In the genomic region with DNA sequence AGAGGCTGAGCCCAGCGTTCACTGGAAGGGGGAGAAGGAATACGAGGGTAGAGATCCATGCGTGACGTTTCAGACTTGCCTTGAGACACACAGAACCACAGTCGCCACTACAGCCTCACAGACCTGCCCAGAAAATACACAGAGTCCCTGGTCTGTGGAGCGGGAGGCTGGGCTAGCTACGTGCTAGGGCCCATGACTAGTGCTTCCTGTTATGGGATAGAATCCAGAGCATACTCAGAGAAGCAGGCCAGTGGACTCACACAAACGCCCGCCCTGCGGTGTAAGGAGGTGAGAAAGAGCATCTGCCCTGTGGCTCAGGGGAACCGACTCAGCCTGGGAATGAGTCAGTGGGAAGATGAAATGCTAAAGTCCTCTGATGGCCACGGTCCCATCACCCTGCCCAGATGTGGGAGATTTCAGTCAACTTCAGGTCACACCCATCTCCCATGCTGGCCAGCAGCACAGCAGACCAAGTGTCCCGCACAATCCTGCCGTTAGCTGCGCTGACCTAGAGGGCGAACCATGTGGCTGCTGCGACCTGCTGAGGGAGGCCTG, we compare ENCODE assay signal across 19 mouse cellular contexts. TPM values are rescaled to one million over a fixed set of nuclear protein-coding genes. Genes with fewer than 3 reads are reported as not detected.
DNase-seq lines count a peak whose midpoint lies in the region; ATAC-seq and TF ChIP-seq lines count a peak whose summit lies in the region.
"Had no signal": no experiment of that assay in that cellular context is flagged by ENCODE, and none has a peak within 500 bp of the region (broad histone marks: within the 10 kb centered on the region; RNA-seq: fewer than 3 reads in every experiment).

No protein-coding gene starts in this region.

- intact Hi-C loops in heart, postnatal 14 days (cut with DNase I): no loop called here

- ATAC-seq in hindbrain, embryonic 13.5 days (ENCODE audit: low FRiP score): 0 out of 2 replicates have a peak, but pooled peaks have one; percentile 28
- no peak for ATAC-seq in hindbrain, postnatal 0 days
- no peak for ATAC-seq in limb, embryonic 15.5 days (ENCODE audit: insufficient number of reproducible peaks, low FRiP score, low TSS enrichment, low read depth)
- no peak for ATAC-seq in lung, postnatal 0 days
- ATAC-seq: forebrain, postnatal 0 days; intestine, postnatal 0 days had no signal

- TF ChIP-seq CTCF in hindbrain, postnatal 0 days (IDR thresholded peaks at IDR 0.05; ENCODE audit: low read depth): no peak
- no peak for TF ChIP-seq CTCF in ES-Bruce4 (IDR thresholded peaks at IDR 0.05; ENCODE audit: low read depth, low read length)
- no peak for TF ChIP-seq CTCF in lung, postnatal 0 days (IDR thresholded peaks at IDR 0.05)

- 27% methylated on average over 17 of the region's 17 CpGs for WGBS in hindbrain, embryonic 13.5 days
- WGBS in hindbrain, postnatal 0 days: 31% methylated on average over 17 of the region's 17 CpGs
- WGBS in limb, embryonic 15.5 days: 16% methylated on average over 17 of the region's 17 CpGs
- WGBS in lung, postnatal 0 days: 12% methylated on average over 17 of the region's 17 CpGs

- H3K36me3 ChIP-seq in hindbrain, embryonic 13.5 days: no peaks in the 10 kb centered on the region
- no peaks in the 10 kb centered on the region for H3K36me3 ChIP-seq in hindbrain, postnatal 0 days (ENCODE audit: insufficient read depth, low read length)
- H3K36me3 ChIP-seq in ES-Bruce4 (ENCODE audit: control insufficient read depth, insufficient read depth, low read length, poor library complexity, severe bottlenecking): no peaks in the 10 kb centered on the region
- no peaks in the 10 kb centered on the region for H3K36me3 ChIP-seq in limb, embryonic 15.5 days
- no peaks in the 10 kb centered on the region for H3K36me3 ChIP-seq in lung, postnatal 0 days (ENCODE audit: insufficient read depth, low read length)
- H3K36me3 ChIP-seq: embryonic facial prominence, embryonic 12.5 days; hindbrain, embryonic 12.5 days; limb, embryonic 12.5 days; liver, embryonic 15.5 days had no signal

- peak; percentile 68 for DNase-seq in heart, adult 11 months
- DNase-seq in heart, postnatal 14 days: no peak
- DNase-seq in hindbrain, postnatal 0 days (ENCODE audit: low spot score): no peak
- DNase-seq in lung, postnatal 0 days (ENCODE audit: low spot score): no peak
- no peak for DNase-seq in urinary bladder, postnatal 25 days (ENCODE audit: low spot score)
- DNase-seq: adrenal gland, postnatal 25 days; cerebellum, adult 2 months; forebrain, postnatal 0 days; kidney, postnatal 10 days; thymus, postnatal 36 days had no signal

- no peak overlapping the region for H3K4me2 ChIP-seq in hindbrain, embryonic 13.5 days
- no peak overlapping the region for H3K4me2 ChIP-seq in hindbrain, postnatal 0 days (ENCODE audit: low read depth, low read length)
- peak overlapping the region; percentile 17; the same call in 1 of the 2 replicates for H3K4me2 ChIP-seq in limb, embryonic 15.5 days
- no peak overlapping the region for H3K4me2 ChIP-seq in lung, postnatal 0 days (replicated peaks; ENCODE audit: low read depth, low read length)
- H3K4me2 ChIP-seq: embryonic facial prominence, embryonic 12.5 days; hindbrain, embryonic 12.5 days; limb, embryonic 12.5 days; liver, embryonic 15.5 days had no signal

- H3K4me1 ChIP-seq in hindbrain, embryonic 13.5 days (replicated peaks): peaks cover 4% of the 10 kb centered on the region; the same call in 1 of the 2 replicates
- no peaks in the 10 kb centered on the region for H3K4me1 ChIP-seq in hindbrain, postnatal 0 days (ENCODE audit: insufficient read depth, low read length)
- H3K4me1 ChIP-seq in ES-Bruce4 (ENCODE audit: control insufficient read depth, insufficient read depth, low read length): no peaks in the 10 kb centered on the region
- H3K4me1 ChIP-seq in limb, embryonic 15.5 days: peaks cover 8% of the 10 kb centered on the region; the same call in 1 of the 2 replicates
- no peaks in the 10 kb centered on the region for H3K4me1 ChIP-seq in lung, postnatal 0 days (ENCODE audit: insufficient read depth, low read depth, low read length)
- H3K4me1 ChIP-seq: limb, embryonic 12.5 days; liver, embryonic 15.5 days had no signal

- no peak overlapping the region for H3K27ac ChIP-seq in hindbrain, embryonic 13.5 days
- no peak overlapping the region for H3K27ac ChIP-seq in hindbrain, postnatal 0 days
- H3K27ac ChIP-seq in ES-Bruce4 (ENCODE audit: insufficient read depth, low read length): no peak overlapping the region
- no peak overlapping the region for H3K27ac ChIP-seq in limb, embryonic 15.5 days
- no peak overlapping the region for H3K27ac ChIP-seq in lung, postnatal 0 days (ENCODE audit: low read length)
- H3K27ac ChIP-seq: embryonic facial prominence, embryonic 12.5 days; hindbrain, embryonic 12.5 days; limb, embryonic 12.5 days; liver, embryonic 15.5 days had no signal

- no peak for TF ChIP-seq POLR2A in ES-Bruce4 (IDR thresholded peaks at IDR 0.05; ENCODE audit: insufficient read depth, low read length)

- H3K9me3 ChIP-seq in hindbrain, embryonic 13.5 days: no peaks in the 10 kb centered on the region
- H3K9me3 ChIP-seq in hindbrain, postnatal 0 days (ENCODE audit: low read length): no peaks in the 10 kb centered on the region
- no peaks in the 10 kb centered on the region for H3K9me3 ChIP-seq in ES-Bruce4 (replicated peaks; ENCODE audit: control insufficient read depth, insufficient read depth, low read length, poor library complexity, severe bottlenecking)
- H3K9me3 ChIP-seq in limb, embryonic 15.5 days: no peaks in the 10 kb centered on the region
- H3K9me3 ChIP-seq in lung, postnatal 0 days (ENCODE audit: low read length): no peaks in the 10 kb centered on the region
- H3K9me3 ChIP-seq: embryonic facial prominence, embryonic 12.5 days; hindbrain, embryonic 12.5 days; limb, embryonic 12.5 days; liver, embryonic 15.5 days had no signal

- no peak overlapping the region for H3K4me3 ChIP-seq in hindbrain, embryonic 13.5 days
- H3K4me3 ChIP-seq in hindbrain, postnatal 0 days (ENCODE audit: low read length): no peak overlapping the region
- peak overlapping the region; percentile 37 for H3K4me3 ChIP-seq in ES-Bruce4 (ENCODE audit: low read depth, low read length)
- H3K4me3 ChIP-seq in limb, embryonic 15.5 days: no peak overlapping the region
- H3K4me3 ChIP-seq in lung, postnatal 0 days (ENCODE audit: low read depth, low read length): no peak overlapping the region
- H3K4me3 ChIP-seq: embryonic facial prominence, embryonic 12.5 days; hindbrain, embryonic 12.5 days; limb, embryonic 12.5 days; liver, embryonic 15.5 days had no signal

- H3K27me3 ChIP-seq in hindbrain, embryonic 13.5 days: peaks cover 61% of the 10 kb centered on the region
- 0 out of 2 replicates have a peak, but pooled peaks cover 17% of the 10 kb centered on the region for H3K27me3 ChIP-seq in hindbrain, postnatal 0 days (ENCODE audit: insufficient read depth, low read length)
- peaks cover 1% of the 10 kb centered on the region; the same call in 1 of the 2 replicates for H3K27me3 ChIP-seq in ES-Bruce4 (ENCODE audit: control insufficient read depth, insufficient read depth, low read length, poor library complexity, severe bottlenecking)
- peaks cover 76% of the 10 kb centered on the region for H3K27me3 ChIP-seq in limb, embryonic 15.5 days
- 0 out of 2 replicates have a peak, but pooled peaks cover 14% of the 10 kb centered on the region for H3K27me3 ChIP-seq in lung, postnatal 0 days (replicated peaks; ENCODE audit: insufficient read depth, low read length)

- no peak overlapping the region for H3K9ac ChIP-seq in hindbrain, embryonic 13.5 days
- no peak overlapping the region for H3K9ac ChIP-seq in hindbrain, postnatal 0 days (replicated peaks; ENCODE audit: low read length)
- H3K9ac ChIP-seq in ES-Bruce4 (ENCODE audit: low read depth, poor library complexity, severe bottlenecking): no peak overlapping the region
- H3K9ac ChIP-seq in limb, embryonic 15.5 days: no peak overlapping the region
- H3K9ac ChIP-seq in lung, postnatal 0 days (replicated peaks; ENCODE audit: low read depth): no peak overlapping the region
- H3K9ac ChIP-seq: embryonic facial prominence, embryonic 12.5 days; forebrain, postnatal 0 days; hindbrain, embryonic 12.5 days; limb, embryonic 12.5 days; liver, embryonic 15.5 days had no signal

- no peak for TF ChIP-seq EP300 in ES-Bruce4 (IDR thresholded peaks at IDR 0.05; ENCODE audit: insufficient read depth, low read depth, low read length)
- no peak for TF ChIP-seq EP300 in lung, postnatal 0 days (IDR thresholded peaks at IDR 0.05)

RNA-seq across cellular contexts. Expression of gene Lmx1a, which starts 16.5 kb away (rescaled TPM):
- total RNA-seq in heart, postnatal 14 days (2021): not detected
- 9.2 and 10.1 TPM in 2 replicates for polyA plus RNA-seq in hindbrain, embryonic 13.5 days (2015; fragmentation: Nextera tagmentation; extraction: Ambion mirVana)
- 7.8 and 12.5 TPM in 2 replicates for total RNA-seq in hindbrain, postnatal 0 days (2014; rRNA removed)
- 4.9 and 5.7 TPM in 2 replicates for polyA plus RNA-seq in hindbrain, postnatal 0 days (2015; fragmentation: Nextera tagmentation; extraction: Ambion mirVana)
- polyA plus RNA-seq in ES-Bruce4 (2011; ENCODE audit: insufficient read depth, insufficient read length, low read depth, missing spikeins): 0.18 and 0.21 TPM in 2 replicates
- 0.56 and 0.61 TPM in 2 replicates for polyA plus RNA-seq in limb, embryonic 15.5 days (2015; fragmentation: Nextera tagmentation; extraction: Ambion mirVana)
- polyA plus RNA-seq in lung, postnatal 0 days (2015; fragmentation: Nextera tagmentation; extraction: Ambion mirVana): not detected in 2 replicates
- total RNA-seq: adrenal gland, postnatal 25 days; left cerebral cortex, adult 18-20 months had no signal
